Mouse (Mus musculus): ENCODE measurements around the gene Ryr3.

The Ryr3 gene

DNA sequence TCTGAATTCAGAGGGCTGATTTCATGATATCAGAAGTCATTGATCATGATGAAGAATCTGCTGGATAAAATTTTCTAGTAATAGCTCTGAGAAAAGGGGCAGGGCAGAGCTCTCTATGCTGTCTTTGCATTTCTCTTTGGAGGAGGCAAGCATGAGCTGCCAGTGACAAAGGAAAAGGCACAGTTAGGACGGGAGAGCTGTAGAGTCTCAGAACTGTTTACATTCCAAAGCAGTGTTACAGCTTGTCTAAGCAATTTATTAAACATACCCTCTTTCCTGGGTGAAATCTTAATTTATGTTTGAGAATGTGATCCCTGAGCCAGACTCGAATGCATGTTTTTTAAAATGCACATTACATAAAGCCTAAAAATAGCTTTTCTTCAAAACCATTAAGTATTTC is 435.3 kb downstream of the Ryr3 start:
- no peak for DNase-seq (ENCODE audit: low spot score)

- DNase-seq (ENCODE audit: low spot score), result peak; percentile 55
Observed at GRCm38 (mm10) chr2:112774762-112775161, 442.1 kb downstream of the Ryr3 start.

DNA sequence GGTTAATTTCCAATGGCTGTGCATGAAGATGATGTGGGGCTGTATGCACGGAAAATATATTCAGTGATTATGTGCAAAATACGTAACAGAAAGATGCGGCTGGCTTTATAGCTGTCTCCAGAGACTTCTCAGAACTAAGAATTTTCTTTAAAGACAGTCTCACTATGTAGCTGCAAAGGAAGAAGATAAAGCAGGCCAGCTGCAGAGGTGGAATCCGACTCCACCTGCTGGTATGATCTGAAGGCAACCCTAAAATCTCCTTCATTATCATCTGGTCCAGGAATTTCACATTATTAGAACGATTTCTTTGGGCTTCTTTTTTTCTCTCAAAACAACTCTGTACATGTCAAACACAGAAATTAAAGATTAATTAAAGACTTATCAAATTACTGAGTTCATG is 449.2 kb downstream of the Ryr3 start:
- no peak for DNase-seq (ENCODE audit: low spot score)

GRCm38 (mm10) chr2:112765046-112765445 is 451.9 kb downstream of the Ryr3 start:
- DNase-seq (ENCODE audit: low spot score), result peak; percentile 14

DNA sequence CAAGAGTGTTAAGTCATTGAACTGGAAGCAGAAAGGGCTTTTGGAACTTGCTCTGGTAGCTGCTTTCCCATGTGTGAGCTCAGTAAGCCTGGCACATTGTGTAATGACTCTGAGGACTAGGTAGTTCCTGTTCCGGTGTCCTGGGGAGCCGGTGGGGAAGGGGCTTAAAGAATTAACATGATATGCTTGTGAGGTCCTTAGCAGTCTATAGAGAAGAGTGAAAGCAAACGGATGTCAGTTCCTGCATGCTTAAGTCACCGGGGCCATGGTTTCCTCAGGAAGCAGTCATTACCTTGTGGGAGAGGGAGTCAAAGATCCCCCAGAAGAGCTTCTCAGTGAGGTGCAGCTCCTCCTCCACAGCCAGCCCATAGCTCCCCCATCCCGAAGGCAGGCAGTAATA is 452.6 kb downstream of the Ryr3 start:
- no peak for DNase-seq (ENCODE audit: low spot score)

DNA sequence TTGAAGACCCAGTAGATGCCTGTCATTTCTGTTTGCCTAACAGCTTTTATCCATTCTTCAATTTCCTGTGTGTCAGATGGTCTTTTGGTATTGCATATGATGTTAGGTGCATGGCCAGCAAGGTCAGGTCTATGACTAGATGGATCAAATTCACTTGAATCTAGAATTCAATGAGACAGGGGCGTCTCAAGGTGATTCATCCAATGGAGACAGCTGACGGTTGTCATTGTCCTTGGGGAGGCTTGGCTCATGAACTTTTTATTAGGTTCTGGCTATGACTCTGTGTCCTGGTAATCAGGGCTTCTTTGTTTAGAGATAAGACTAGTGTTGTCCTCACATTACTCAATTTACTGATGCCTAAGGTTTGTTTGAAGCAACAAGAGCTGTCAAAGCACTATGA is 454.9 kb downstream of the Ryr3 start:
- DNase-seq (ENCODE audit: low spot score), result no peak

GRCm38 (mm10) chr2:112761196-112761913 is 455.5 kb downstream of the Ryr3 start:
- no peak for DNase-seq (ENCODE audit: low spot score)

GRCm38 (mm10) chr2:112760692-112761091 is 456.2 kb downstream of the Ryr3 start:
- DNase-seq (ENCODE audit: low spot score), result no peak

DNA sequence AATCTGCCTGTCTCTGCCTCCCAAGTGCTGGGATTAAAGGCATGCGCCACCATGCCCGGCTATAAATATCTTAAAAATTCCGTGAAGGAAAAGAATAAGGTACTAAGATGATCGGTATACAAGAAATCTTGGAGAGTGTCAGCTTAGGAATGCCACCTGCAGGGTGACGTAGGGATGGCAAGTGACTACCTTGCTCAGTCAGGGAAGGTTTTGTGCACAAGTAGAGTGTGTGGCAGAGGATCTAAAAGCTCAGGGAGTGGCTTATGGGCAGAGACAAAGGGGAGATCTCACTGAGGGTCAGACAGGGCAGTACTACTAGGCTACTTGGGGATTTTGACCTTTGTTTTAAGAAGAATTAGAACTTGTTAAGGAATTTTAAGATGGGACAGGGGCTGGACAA is 457.2 kb downstream of the Ryr3 start:
- no peak for DNase-seq (ENCODE audit: low spot score)

GRCm38 (mm10) chr2:112758732-112759131 is 458.2 kb downstream of the Ryr3 start:
- DNase-seq (ENCODE audit: low spot score), result no peak

DNA sequence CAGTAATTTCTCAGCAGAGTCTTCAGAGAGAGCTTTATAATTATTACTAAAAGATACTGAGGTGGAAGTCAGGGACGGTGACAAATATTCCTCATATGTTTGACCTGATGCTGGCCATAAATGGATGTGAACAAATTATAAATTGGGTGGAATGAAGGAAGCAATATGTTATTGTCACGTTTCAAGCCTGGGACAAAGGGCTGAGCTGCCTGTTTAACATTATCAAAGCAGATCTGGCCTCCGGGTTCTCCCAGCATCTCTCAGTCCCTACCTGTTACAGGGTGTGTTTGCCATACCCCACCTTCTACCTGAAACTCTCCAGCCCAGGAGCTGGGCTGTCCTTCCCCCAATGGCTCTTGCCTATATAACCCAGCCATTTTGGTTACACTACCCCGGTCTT is 463.6 kb downstream of the Ryr3 start:
- DNase-seq (ENCODE audit: low spot score), result no peak

GRCm38 (mm10) chr2:112751416-112751815 is 465.5 kb downstream of the Ryr3 start:
- DNase-seq (ENCODE audit: low spot score), result no peak

DNA sequence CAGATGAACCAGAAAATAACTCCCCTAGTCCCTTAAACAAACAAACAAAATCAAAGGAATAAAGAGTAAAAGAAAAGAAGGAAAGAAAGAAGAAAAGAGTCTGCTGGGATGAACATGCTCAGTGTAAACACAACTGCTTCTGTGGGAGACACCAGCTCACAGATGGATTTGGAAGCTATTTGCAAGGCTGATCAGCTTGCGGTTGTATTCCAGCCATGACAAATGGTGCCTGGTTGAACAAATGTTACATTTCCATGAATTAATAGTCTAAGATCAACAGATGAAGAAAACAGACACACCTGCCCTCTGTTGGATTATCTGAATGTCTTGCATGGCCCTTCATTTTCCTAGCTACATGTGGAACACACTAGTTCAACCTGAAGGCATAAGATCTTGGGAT is 468.4 kb downstream of the Ryr3 start:
- no peak for DNase-seq (ENCODE audit: low spot score)

DNA sequence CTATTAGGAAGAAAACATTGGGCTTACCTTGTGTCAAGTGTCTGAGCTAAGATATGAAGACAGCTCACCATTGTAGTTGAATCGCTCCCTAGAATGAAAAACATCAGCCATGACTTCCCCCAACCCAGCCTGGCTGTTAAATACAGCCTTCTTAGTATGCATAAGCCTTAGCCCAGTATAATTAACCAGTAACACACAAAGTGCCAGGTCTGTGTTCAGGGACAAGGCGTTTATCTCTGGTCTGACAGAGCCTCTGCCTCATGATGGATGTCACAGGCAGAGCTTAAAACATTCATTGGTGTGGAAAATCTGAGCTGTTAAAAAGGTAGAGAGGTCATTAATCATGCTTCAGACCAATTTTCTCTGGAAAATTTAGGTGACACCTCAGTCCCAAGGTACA is 484.0 kb downstream of the Ryr3 start:
- no peak for DNase-seq (ENCODE audit: low spot score)

DNA sequence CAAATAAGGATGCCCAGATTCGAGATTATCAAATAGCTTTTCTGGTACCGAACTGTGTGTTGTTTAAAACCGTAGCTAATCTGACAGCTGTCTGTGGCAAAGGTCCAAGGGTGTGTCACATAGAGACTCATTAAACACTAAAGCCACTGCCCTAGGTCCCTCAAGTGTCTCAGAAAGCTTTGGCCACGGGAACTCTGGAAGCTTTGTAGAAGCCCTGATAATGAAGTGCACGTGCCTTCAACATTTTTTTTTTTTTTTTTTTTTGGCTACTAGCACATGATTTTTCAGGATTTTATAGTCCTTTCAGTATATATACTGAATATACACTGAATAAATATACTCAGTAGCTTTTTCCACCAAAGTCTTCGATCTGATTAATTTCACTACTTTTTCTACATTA is 489.1 kb downstream of the Ryr3 start:
- DNase-seq (ENCODE audit: low spot score), result no peak

GRCm38 (mm10) chr2:112721217-112721616 is 495.7 kb downstream of the Ryr3 start:
- DNase-seq (ENCODE audit: low spot score), result no peak

DNA sequence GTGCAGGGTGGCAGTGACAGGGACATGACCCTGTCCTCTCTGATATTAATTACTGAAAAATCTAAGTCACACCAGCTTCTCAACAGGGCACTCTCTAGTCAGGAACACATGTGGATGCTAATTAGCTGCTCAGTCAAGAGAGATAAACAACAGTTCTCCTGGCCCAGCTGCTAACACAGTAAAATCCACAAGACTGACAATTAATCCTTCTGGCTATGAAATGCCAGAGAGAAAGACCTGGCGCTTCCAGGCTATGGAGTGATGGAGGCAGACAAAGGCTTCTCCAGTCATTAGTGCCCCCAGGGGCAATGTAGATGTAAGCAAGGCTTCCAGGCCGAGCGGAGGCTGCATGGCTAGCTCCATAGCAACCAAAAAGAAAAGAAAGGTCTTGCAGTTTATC is 496.2 kb downstream of the Ryr3 start:
- DNase-seq (ENCODE audit: low spot score), result no peak

DNA sequence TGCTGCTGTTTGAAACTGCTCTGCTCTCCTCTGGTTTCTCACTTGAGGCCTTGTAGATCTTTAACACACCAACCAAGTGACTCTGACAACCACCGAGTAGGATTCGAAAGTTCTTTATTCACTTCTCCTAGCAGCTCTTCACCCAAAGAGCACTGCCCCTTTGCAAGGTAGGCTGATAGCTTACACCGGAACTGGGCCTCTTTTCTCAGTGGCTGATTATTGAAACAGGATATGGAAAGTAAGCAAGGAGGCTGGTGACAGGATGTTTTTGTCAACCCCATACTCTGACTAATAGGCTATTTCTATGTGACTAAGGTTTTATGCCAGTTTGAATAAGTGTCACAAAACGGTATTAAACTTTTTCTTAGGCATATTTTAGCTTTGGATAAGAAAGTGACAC is 502.2 kb downstream of the Ryr3 start:
- no peak for DNase-seq (ENCODE audit: low spot score)

- DNase-seq (ENCODE audit: low spot score), result no peak
Observed at GRCm38 (mm10) chr2:112681817-112682216, 535.1 kb downstream of the Ryr3 start.

GRCm38 (mm10) chr2:112677246-112677645 is 539.6 kb downstream of the Ryr3 start:
- DNase-seq (ENCODE audit: low spot score), result no peak

DNA sequence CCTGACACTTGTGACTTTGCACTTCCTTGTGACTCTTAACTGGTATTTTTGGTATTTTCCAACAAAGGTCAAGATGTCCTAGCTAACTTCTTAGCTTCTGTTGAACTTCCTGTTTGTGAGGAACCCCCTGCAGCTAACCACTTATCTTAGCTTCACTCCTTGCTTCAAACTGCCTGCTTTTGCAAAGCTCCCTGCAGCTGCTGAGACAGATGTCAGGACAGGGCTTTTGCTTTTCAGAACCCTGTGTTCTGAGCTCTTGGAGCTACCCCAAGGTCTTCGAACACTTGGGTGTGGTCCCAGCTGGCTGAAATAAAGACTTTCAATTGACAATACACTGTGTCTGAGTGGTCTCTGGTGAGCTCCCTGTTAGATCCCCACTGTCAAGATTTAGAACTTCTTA is 540.2 kb downstream of the Ryr3 start:
- DNase-seq (ENCODE audit: low spot score), result no peak

DNA sequence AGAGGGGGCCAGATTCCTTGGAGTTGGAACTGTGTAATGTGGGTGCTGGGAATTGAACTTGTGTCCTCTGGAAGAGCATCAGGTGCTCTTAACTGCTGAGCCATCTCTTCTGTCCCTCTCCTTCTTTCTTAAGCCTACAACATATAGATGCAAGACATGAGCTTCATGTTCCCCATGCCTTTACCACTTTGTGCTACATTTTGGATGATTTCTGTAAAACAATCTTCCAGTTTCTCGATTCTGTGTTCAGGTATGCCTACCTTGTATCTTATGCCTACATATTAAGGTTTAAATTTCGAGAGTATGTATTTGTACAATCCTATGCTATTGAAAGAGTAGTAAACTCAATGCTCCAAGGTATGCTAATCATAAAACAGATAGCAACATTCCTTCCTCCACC is 540.7 kb downstream of the Ryr3 start:
- no peak for DNase-seq (ENCODE audit: low spot score)

DNA sequence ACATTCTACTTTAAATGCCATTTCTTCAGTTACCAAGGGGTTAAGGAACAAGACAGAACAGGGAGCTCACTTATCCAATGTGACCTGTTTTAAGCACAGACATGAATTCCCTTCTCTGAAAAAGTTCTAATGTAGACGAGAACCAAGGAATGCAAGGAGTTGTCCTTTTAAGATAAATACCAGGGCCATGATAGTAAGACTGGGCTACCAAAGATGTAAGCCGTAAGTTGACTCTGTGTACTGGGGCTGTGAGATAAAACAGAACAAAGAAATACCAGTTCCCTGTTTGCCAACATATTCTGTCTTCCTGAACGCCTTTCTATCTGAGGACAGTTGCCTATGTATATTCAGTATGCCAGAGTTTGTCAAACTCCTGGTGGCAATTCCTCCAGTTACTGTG is 547.4 kb downstream of the Ryr3 start:
- no peak for DNase-seq (ENCODE audit: low spot score)

- DNase-seq (ENCODE audit: low spot score), result no peak
Observed at GRCm38 (mm10) chr2:112656131-112656530, 560.8 kb downstream of the Ryr3 start.

GRCm38 (mm10) chr2:112653836-112654235 is 563.1 kb downstream of the Ryr3 start:
- DNase-seq (ENCODE audit: low spot score), result no peak

All from ovary, postnatal 36 days (tissue).